Mouse (Mus musculus): ENCODE data around the gene Slc39a11.

- TF ChIP-seq USF1 (IDR thresholded peaks at IDR 0.05; ENCODE audit: low read depth, low read length) (no peak), CTCF (conservative IDR thresholded peaks at IDR 0.05 in 1 of 2, IDR thresholded peaks at IDR 0.05 in 1 of 2; ENCODE audit: low read depth in 2 of 2, low read length in 2 of 2) (no peak)
Measured at GRCm38 (mm10) chr11:113487603-113488335, 162.1 kb downstream of the Slc39a11 start.

Measured in CH12.LX (cell line).